Mouse (Mus musculus) lung, adult 2 months (tissue): ENCODE results near the gene Thrap3.

Source experiments
- CTCF ChIP-seq: fragments of 200-500 bp; IDR thresholded peaks from 2 replicates; pipeline ENCODE4 v1.5.1; 2011; ENCODE audit warnings: mild to moderate bottlenecking, low read length, control low read depth; ENCODE audit not compliant: insufficient read depth
- POLR2A ChIP-seq: fragments of 200-500 bp; IDR thresholded peaks from 2 replicates; pipeline ENCODE4 v1.6.1; 2011; ENCODE audit warnings: low read depth, mild to moderate bottlenecking, control low read depth, low read length, borderline replicate concordance; ENCODE audit errors: extremely low read depth

- no peak for TF ChIP-seq CTCF
- TF ChIP-seq POLR2A, result no peak
These were observed 82.1 kb downstream of the Thrap3 start for GRCm38 (mm10) chr4:126120506-126120905.
